Mouse (Mus musculus) frontal cortex, postnatal 36 days (tissue): ENCODE data around the gene Snapc2.

ENCODE experiments used
- DNase-seq, 2 experiments: peaks; one replicate each; pipeline ENCODE4 v3.0.0; 2022; ENCODE audit warnings: low spot score in 2 of 2

The Snapc2 gene

DNA sequence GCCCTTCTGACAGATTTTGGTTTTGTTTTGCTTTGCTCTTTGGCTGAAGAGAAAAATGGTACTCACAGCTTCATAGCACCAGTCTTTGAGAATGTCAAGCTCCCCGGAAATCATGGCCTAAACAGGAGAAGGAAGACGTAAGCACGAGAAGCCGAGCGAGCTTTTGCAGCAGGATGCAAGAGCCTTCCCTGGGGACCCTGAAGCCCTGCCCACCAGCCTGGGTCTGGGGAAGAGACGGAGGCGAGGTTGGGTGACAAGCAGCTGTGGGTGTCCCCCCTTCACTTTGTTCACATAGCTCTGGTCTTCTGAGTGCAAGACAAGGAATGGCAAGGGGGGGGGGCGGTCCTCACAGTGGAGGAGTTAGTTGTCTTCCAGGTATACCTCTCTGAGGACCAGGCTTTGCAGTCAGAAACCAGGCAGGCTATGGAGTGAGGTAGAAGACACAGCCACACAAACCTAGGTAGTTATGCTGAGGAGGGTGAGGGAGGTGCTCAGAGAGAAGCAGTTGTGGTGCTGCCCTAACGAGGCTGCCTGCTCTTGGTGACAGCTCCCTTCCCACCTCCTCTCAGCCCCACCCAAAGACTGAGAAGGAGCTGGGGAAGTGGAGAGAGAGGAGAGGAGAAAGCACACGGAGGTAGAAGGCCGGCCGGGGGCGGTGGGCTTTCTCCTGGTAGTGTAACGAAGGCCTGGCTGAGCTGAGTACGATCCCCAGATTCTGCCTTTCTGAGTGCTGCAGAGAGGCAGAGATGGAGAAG lies 12.5 kb downstream of the Snapc2 start:
- no peak for DNase-seq

DNA sequence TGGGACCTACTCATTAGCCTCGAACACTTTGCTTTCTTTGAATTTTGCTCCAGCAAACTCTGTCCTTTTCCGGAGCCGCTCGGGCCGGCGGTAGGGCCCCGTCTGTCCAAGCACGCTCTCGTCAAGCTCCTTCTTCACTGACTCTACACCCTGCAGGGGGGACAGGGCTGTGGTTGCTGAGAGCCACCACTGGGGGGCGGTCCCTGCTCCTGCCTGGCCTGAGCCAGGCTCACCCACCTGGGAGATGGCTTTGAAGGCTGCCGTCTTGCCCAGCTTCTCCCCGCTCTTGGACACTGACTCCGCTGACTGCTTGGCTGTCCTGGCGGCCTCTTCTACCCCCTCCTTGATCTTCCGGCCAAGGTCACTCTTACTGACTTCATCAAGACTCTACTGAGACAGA lies 14.7 kb downstream of the Snapc2 start:
- DNase-seq, result no peak

DNA sequence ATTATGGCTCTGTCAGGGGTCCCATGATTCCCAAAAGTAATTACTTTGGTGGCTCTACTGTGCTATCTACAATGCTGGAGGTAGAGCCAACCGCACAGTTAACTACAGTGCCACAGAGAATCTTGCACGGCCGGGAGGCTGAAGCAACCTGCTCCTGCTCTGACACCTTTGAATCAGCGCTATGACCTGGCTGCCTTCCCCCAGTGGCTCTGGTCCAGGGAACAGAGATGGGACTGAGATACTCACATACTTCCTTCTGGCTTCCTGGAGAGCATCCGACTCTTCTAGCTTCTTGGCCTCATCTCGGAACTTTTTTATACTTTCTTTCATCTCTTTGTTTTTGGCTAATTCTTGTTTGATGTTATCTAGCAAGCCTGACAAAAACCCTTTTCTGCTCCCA lies 16.7 kb downstream of the Snapc2 start:
- DNase-seq, result no peak

DNA sequence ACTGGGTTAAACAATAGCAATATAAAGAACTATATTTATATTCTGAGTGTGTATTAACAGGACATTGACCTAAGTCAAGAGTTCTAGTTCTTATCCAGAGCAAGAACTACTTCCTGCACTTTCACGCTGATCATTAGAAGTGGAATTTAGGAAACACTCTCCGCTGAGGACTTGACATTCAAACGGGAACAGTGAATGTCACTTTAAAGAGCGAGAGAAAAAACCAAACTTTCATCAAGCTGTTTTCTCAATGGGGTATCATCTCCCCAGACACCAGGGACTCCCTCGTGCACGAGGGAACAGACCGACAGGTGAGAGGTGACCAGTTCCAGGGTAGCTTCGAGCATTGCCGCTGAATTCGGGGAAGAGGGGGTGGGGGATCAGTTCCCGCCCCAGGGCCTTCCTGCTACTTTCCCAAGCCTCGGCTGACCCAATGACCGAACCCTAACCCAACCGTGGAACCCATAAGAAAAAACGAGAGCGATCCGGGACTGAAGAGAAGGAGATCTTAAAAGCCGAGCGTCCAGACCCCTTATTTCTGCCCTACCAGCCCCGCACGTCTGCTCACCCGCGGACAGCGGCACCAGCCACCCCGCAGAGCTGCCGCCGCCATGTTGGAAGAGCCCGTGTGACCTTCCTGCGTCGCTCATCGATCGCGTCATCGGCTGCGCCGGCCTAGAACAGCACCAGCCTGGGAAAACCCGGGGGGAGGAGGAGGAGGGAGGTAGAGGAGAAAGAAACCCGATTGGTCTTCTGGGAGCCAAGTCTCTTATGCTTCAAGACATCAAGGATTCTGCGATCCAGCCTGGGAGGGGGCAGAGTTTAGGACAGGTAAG lies 22.6 kb downstream of the Snapc2 start, which contains the start of gene Timm44:
Gene Timm44 (minus strand): TSS at position 639 of the 836 bp plus-strand sequence.
- DNase-seq, result peak; percentile 95 to 97

DNA sequence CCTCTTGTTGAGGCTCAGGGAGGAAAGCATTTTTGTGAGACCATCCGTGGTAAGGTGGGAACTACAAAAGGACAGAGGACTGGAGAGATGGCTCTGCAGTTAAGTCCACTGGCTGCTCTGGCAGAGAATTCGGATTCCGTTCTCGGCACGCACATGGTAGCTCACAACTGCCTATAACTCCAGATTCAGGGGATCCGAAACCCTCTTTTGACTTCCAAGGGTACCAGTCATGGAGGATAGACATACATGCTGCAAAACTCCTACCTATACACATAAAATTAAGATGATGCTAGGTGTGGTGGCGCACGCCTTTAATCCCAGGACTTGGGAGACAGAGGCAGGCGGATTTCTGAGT lies 23.2 kb downstream of the Snapc2 start:
- DNase-seq, result no peak

DNA sequence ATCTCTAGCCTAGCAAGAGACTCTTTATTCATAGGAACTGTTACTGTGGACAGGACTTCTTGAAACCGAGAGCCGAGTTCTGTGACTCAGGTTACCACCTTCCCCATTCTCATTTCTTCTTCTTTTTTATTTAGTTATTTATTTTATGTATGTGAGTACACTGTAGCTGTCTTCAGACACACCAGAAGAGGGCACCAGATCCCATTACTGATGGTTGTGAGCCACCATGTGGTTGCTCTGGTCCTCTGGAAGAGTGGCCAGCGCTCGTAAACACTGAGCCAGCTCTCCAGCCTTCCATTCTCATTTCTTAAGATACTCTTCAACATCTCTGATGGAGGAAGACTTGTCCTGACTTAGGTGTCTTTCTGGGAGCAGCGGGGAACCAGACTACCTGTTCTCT lies 39.9 kb downstream of the Snapc2 start:
- DNase-seq, result no peak

DNA sequence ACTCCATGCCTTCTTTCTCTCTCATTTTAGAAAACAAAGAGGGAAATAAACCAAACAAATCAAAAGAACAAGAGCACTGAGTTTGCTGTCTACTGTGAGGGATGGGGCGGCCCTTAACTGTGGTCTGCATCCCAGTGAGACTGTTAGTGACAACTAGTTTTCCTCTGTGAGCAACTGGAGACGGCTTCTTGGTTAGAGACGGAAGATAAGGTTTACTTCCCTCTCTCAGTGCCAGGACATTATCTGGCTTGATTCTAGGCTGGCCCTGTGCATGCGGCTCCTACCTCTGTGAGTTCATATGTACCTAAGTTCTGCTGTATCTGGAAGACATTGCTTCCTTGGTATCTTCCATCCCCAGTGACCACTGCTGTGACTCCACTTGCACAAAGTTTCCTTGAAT lies 44.9 kb downstream of the Snapc2 start:
- DNase-seq, result no peak

DNA sequence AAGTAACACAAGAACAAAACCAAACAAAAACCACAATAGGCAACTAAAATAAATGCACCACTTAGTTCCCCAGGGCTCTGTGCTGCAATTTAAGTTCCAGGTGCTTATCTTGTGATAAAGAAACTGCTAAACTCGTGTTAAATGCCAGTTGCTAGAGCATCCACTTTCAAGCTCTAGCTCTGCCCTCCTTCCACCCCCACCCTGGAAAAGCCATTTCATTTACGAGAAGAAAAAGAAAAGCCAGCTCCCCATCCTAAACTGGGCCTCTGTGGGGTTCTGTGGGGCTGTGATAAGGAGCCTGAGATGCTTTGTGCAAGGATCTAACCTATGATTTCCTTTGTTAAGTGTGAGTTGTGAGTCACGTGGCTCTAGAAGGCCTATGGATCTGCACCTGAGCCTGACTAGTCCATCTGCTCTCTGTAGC lies 51.3 kb downstream of the Snapc2 start:
- DNase-seq, result no peak
